Mouse (Mus musculus): Measurements from ENCODE around the gene Gtf2h5. TPM values are rescaled to one million over a fixed set of nuclear protein-coding genes. Genes with fewer than 3 reads are reported as not detected.

Gene Gtf2h5
- polyA plus RNA-seq, 1 experiment from 2014 or later: 149 TPM

GRCm38 (mm10) chr17:6118861-6119260, 39.3 kb downstream of the Gtf2h5 start:
- no peaks in the 10 kb centered on the region for H3K27me3 ChIP-seq (ENCODE audit: control insufficient read depth, insufficient read depth, low read length)
- H3K9ac ChIP-seq (ENCODE audit: low read length): no peak overlapping the region
- H3K9me3 ChIP-seq (replicated peaks; ENCODE audit: control insufficient read depth, low read length): no peaks in the 10 kb centered on the region
- no peak overlapping the region for H3K4me2 ChIP-seq (ENCODE audit: low read depth, low read length)
- no peak overlapping the region for H3K4me3 ChIP-seq (replicated peaks; ENCODE audit: low read length)
- peaks cover 3% of the 10 kb centered on the region; the same call in 1 of the 2 replicates for H3K4me1 ChIP-seq (ENCODE audit: control insufficient read depth, insufficient read depth, low read length)
- peaks cover 10% of the 10 kb centered on the region; the same call in 1 of the 2 replicates for H3K36me3 ChIP-seq (ENCODE audit: control insufficient read depth, insufficient read depth, low read length)
- 82% methylated on average over 4 of the region's 4 CpGs for WGBS
- ATAC-seq (ENCODE audit: insufficient read depth, low FRiP score): no peak
- H3K27ac ChIP-seq (ENCODE audit: low read length): no peak overlapping the region

DNA sequence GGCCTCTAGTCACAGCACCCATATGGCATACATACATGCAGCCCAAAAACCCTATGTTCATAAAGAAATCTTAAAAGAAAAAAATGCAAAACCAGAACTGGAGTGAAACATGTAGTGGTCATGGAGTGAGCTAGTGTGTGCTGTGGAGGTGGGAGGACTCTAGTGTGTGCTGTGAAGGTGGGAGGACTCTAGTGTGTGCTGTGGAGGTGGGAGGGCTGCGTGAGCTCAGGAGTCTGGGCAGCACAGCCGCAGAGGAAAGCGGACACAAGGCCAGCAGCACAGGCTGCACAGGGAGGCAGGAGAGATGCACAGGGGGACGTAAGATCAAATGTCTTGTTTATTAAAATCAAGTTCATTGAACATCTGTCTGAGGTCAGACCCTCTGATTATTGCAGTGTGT, 44.2 kb downstream of the Gtf2h5 start:
- H3K27ac ChIP-seq (ENCODE audit: low read length): no peak overlapping the region
- no peaks in the 10 kb centered on the region for H3K27me3 ChIP-seq (ENCODE audit: control insufficient read depth, insufficient read depth, low read length)
- H3K4me1 ChIP-seq (ENCODE audit: control insufficient read depth, insufficient read depth, low read length): no peaks in the 10 kb centered on the region
- no peak overlapping the region for H3K4me3 ChIP-seq (replicated peaks; ENCODE audit: low read length)
- H3K9me3 ChIP-seq (replicated peaks; ENCODE audit: control insufficient read depth, low read length): no peaks in the 10 kb centered on the region
- H3K9ac ChIP-seq (ENCODE audit: low read length): no peak overlapping the region
- WGBS: 91% methylated on average over 4 of the region's 4 CpGs
- H3K36me3 ChIP-seq (ENCODE audit: control insufficient read depth, insufficient read depth, low read length): peaks cover 14% of the 10 kb centered on the region; the same call in 1 of the 2 replicates
- H3K4me2 ChIP-seq (ENCODE audit: low read depth, low read length): no peak overlapping the region
- ATAC-seq (ENCODE audit: insufficient read depth, low FRiP score): no peak

DNA sequence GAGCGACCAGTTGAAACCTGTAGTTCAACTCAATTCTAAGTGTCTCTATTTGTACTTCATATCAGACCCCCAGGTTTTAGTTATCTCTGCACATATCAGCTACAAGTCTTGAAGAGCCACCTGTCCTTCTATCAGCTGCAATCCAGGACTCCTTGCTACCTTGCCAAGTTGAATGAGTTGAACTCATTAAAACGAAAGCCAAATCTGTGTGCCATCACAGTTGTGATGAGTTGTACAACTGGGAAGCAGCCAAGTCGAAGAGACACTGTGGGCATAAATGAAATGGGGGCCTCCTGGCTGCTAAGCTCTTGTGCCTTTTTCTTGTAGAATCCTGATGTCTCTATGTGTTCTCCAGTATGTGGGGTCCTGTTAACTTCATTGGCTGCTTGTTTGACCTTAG, 45.9 kb downstream of the Gtf2h5 start:
- no peak for ATAC-seq (ENCODE audit: insufficient read depth, low FRiP score)
- Histone ChIP-seq H3K9me3 (replicated peaks; ENCODE audit: control insufficient read depth, low read length) (no peaks in the 10 kb centered on the region), H3K36me3 (ENCODE audit: control insufficient read depth, insufficient read depth, low read length) (peaks cover 14% of the 10 kb centered on the region; the same call in 1 of the 2 replicates), H3K27me3 (ENCODE audit: control insufficient read depth, insufficient read depth, low read length) (no peaks in the 10 kb centered on the region), H3K4me1 (ENCODE audit: control insufficient read depth, insufficient read depth, low read length) (no peaks in the 10 kb centered on the region), H3K27ac (ENCODE audit: low read length) (no peak overlapping the region), H3K9ac (ENCODE audit: low read length) (no peak overlapping the region), H3K4me2 (ENCODE audit: low read depth, low read length) (no peak overlapping the region), H3K4me3 (replicated peaks; ENCODE audit: low read length) (no peak overlapping the region)
- WGBS: 96% methylated on average over 3 of the region's 3 CpGs

DNA sequence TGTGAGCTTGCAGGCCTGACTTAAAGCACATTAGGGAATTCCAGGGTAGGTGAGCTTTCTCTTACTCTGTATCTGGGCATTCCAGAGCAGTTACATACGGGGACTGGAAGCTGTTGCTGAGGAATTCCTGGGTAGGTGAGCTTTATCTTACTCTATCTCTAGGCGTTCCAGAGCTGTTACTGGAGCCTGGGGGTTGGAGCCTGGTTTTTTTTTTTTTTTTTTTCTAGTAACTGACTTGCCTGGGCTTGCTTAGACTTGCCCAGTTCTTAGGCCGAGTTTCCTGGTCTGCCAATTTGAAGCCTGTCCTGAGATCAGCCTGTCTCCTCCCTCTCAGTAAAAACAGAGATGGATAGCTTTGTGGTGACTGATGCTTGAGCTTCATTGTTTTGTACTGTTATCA, 48.5 kb downstream of the Gtf2h5 start:
- Histone ChIP-seq H3K4me3 (replicated peaks; ENCODE audit: low read length) (no peak overlapping the region), H3K9ac (ENCODE audit: low read length) (no peak overlapping the region), H3K27ac (ENCODE audit: low read length) (no peak overlapping the region), H3K36me3 (ENCODE audit: control insufficient read depth, insufficient read depth, low read length) (0 out of 2 replicates have a peak, but pooled peaks cover 4% of the 10 kb centered on the region), H3K9me3 (replicated peaks; ENCODE audit: control insufficient read depth, low read length) (no peaks in the 10 kb centered on the region), H3K27me3 (ENCODE audit: control insufficient read depth, insufficient read depth, low read length) (no peaks in the 10 kb centered on the region), H3K4me2 (ENCODE audit: low read depth, low read length) (no peak overlapping the region), H3K4me1 (ENCODE audit: control insufficient read depth, insufficient read depth, low read length) (no peaks in the 10 kb centered on the region)
- ATAC-seq (ENCODE audit: insufficient read depth, low FRiP score): no peak
- 31% methylated on average over 3 of the region's 3 CpGs for WGBS

DNA sequence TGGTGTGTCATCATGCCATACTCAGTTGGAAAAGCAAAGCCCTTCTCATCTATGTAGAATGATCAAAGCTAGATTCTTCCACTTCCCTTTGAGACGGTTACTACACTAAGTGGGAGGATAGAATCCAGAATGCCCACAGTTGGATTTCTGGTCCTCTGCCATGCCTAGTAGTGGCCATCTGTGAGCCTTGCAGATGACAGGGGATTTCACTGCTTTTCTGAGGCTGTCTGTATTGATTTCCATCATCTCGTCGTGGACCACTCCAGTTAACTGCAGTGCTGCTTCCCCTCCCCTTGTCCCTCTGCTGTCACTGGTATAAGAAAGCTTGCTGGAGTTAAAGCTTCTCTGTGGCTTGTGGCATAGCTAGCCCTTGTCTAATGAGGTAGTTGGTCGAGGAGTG, 49.8 kb downstream of the Gtf2h5 start:
- Histone ChIP-seq H3K9me3 (replicated peaks; ENCODE audit: control insufficient read depth, low read length) (no peaks in the 10 kb centered on the region), H3K9ac (ENCODE audit: low read length) (no peak overlapping the region), H3K4me3 (replicated peaks; ENCODE audit: low read length) (no peak overlapping the region), H3K27me3 (ENCODE audit: control insufficient read depth, insufficient read depth, low read length) (no peaks in the 10 kb centered on the region), H3K36me3 (ENCODE audit: control insufficient read depth, insufficient read depth, low read length) (0 out of 2 replicates have a peak, but pooled peaks cover 4% of the 10 kb centered on the region), H3K4me2 (ENCODE audit: low read depth, low read length) (no peak overlapping the region), H3K27ac (ENCODE audit: low read length) (no peak overlapping the region), H3K4me1 (ENCODE audit: control insufficient read depth, insufficient read depth, low read length) (no peaks in the 10 kb centered on the region)
- ATAC-seq (ENCODE audit: insufficient read depth, low FRiP score): no peak
- 79% methylated on average over 4 of the region's 4 CpGs for WGBS

GRCm38 (mm10) chr17:6131083-6131482, 51.5 kb downstream of the Gtf2h5 start:
- Histone ChIP-seq H3K27ac (ENCODE audit: low read length) (no peak overlapping the region), H3K4me3 (replicated peaks; ENCODE audit: low read length) (no peak overlapping the region), H3K4me1 (ENCODE audit: control insufficient read depth, insufficient read depth, low read length) (no peaks in the 10 kb centered on the region), H3K4me2 (ENCODE audit: low read depth, low read length) (no peak overlapping the region), H3K27me3 (ENCODE audit: control insufficient read depth, insufficient read depth, low read length) (no peaks in the 10 kb centered on the region), H3K36me3 (ENCODE audit: control insufficient read depth, insufficient read depth, low read length) (no peaks in the 10 kb centered on the region), H3K9me3 (replicated peaks; ENCODE audit: control insufficient read depth, low read length) (no peaks in the 10 kb centered on the region), H3K9ac (ENCODE audit: low read length) (no peak overlapping the region)
- ATAC-seq (ENCODE audit: insufficient read depth, low FRiP score): no peak
- WGBS: 94% methylated on average over 3 of the region's 3 CpGs

Small RNA genes within 50 kb of the gene (microRNA-seq; reads per million reads assigned to microRNA genes)
- not detected for gene Gm22774

Other genes with a start within 250 kb of the Gtf2h5 start
- 28.2 and 31.3 TPM in 2 replicates for gene Snx9, start 238.5 kb upstream of the Gtf2h5 start, polyA plus RNA-seq (2015; fragmentation: Nextera tagmentation; extraction: Ambion mirVana)
- 6.4 and 6.7 TPM in 2 replicates for gene Synj2, start 138.5 kb upstream of the Gtf2h5 start, polyA plus RNA-seq (2015; fragmentation: Nextera tagmentation; extraction: Ambion mirVana)
- gene Serac1, start within 50 bp of the Gtf2h5 start, polyA plus RNA-seq (2015; fragmentation: Nextera tagmentation; extraction: Ambion mirVana): 4.5 and 4.6 TPM in 2 replicates
- 54.4 and 75.3 TPM in 2 replicates for gene Tulp4, start 26.7 kb downstream of the Gtf2h5 start, polyA plus RNA-seq (2015; fragmentation: Nextera tagmentation; extraction: Ambion mirVana)
- 23.5 and 25.2 TPM in 2 replicates for gene Tmem181a, start 177.1 kb downstream of the Gtf2h5 start, polyA plus RNA-seq (2015; fragmentation: Nextera tagmentation; extraction: Ambion mirVana)
- gene Dynlt1a, start 237.7 kb downstream of the Gtf2h5 start, polyA plus RNA-seq (2015; fragmentation: Nextera tagmentation; extraction: Ambion mirVana): 13.1 and 13.8 TPM in 2 replicates